Mouse (Mus musculus) forebrain, embryonic 15.5 days (tissue): ENCODE measurements around the gene Ezr. TPM values are rescaled to one million over a fixed set of nuclear protein-coding genes. Genes with fewer than 3 reads are reported as not detected.
"Not testable (repeated sequence)": the region's sequence is repeated elsewhere in the genome, so short reads cannot be mapped to it uniquely, and the experiment has no call there.

ENCODE experiments used
- ATAC-seq: fragments of 200-750 bp; cut with Nextera tagmentation; replicated peaks from 2 replicates; pipeline ENCODE4 v1.8.0; 2017; ENCODE audit warnings: mild to moderate bottlenecking, moderate TSS enrichment, moderate library complexity
- H3K27ac ChIP-seq: fragments of 300-500 bp; sonication (generic); replicated peaks from 2 replicates; pipeline ENCODE4 v1.5.1; 2015; ENCODE audit warnings: mild to moderate bottlenecking, inconsistent platforms
- H3K27me3 ChIP-seq: fragments of 300-500 bp; sonication (generic); 2 replicates; pipeline ENCODE4 v1.6.1; 2015; ENCODE audit warnings: inconsistent platforms
- H3K36me3 ChIP-seq: fragments of 300-500 bp; sonication (generic); 2 replicates; pipeline ENCODE4 v1.6.1; 2015; ENCODE audit warnings: mild to moderate bottlenecking, inconsistent platforms
- H3K4me1 ChIP-seq: fragments of 300-500 bp; sonication (generic); 2 replicates; pipeline ENCODE4 v1.6.1; 2015; ENCODE audit warnings: inconsistent platforms
- H3K4me2 ChIP-seq: fragments of 300-500 bp; sonication (generic); replicated peaks from 2 replicates; pipeline ENCODE4 v1.6.1; 2015; ENCODE audit warnings: mild to moderate bottlenecking, inconsistent platforms
- H3K4me3 ChIP-seq: fragments of 300-500 bp; sonication (generic); 2 replicates; pipeline ENCODE4 v1.5.1; 2015; ENCODE audit warnings: mild to moderate bottlenecking, inconsistent platforms
- H3K9ac ChIP-seq: fragments of 300-500 bp; sonication (generic); replicated peaks from 2 replicates; pipeline ENCODE4 v1.6.1; 2015; ENCODE audit warnings: mild to moderate bottlenecking, inconsistent platforms
- H3K9me3 ChIP-seq: fragments of 300-500 bp; sonication (generic); 2 replicates; pipeline ENCODE4 v1.6.1; 2016; ENCODE audit warnings: inconsistent platforms
- WGBS: fragments of 180-500 bp; shearing (Covaris S2); methylation state at CpG from one replicate; pipeline ENCODE4 v1.1.7; 2015; ENCODE audit warnings: mixed read lengths; 5-methylcytosine and 5-hydroxymethylcytosine counted together
- polyA plus RNA-seq: library from polyadenylated mRNA; unstranded; fragments of >200 nt; fragmentation: Nextera tagmentation; extraction: Ambion mirVana; gene quantifications from 2 replicates; pipeline ENCODE4 v1.2.1, GENCODE M21; 2015

The Ezr gene
- polyA plus RNA-seq, 1 experiment from 2014 or later, result 125 TPM

DNA sequence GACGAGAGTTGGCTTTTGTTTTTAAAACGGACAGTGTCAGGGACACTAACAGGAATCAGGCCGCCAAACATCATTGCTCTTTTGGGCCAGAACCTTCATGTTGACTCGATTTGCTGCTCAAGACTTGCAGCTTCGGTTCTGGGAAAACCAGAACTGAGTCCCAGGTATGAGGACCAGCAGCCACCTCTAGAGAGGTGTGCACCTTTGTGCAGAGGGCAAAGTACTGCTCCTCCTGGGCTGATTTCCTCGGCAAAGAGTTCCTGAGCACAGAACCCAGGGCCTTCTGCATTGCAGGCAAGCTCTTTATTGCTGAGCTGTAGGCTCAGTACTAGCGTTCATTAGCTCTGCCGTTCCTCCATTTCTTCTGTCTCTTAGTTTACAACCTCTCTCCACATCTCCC, 68.6 kb downstream of the Ezr start:
- WGBS, result 87% methylated on average over 8 of the region's 8 CpGs
- H3K9me3 ChIP-seq, H3K36me3 ChIP-seq, H3K27ac ChIP-seq, H3K4me3 ChIP-seq, H3K4me2 ChIP-seq, H3K9ac ChIP-seq, ATAC-seq, H3K27me3 ChIP-seq, H3K4me1 ChIP-seq: not testable (repeated sequence)

DNA sequence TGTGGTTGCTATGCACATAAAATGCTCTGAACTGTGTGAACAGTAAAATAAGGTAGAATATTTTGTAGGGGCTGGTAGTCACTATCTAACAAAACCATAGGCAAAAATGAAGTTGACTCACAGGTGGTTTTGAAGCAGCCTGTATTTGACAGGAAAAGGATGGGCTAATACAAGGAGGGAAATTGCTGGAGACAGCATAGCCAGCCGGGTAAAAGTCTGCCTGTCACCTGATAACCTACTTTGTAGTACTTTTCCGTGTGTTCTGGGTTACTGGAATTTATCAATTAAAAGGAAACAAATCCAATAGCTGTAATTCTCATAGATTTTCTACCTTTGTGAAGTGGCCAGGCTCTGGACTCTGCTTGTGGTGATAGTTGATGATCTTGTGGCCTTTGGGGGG, 69.1 kb downstream of the Ezr start:
- H3K9me3 ChIP-seq, H3K27ac ChIP-seq, H3K4me1 ChIP-seq, H3K27me3 ChIP-seq, H3K9ac ChIP-seq, H3K36me3 ChIP-seq, H3K4me3 ChIP-seq, ATAC-seq, H3K4me2 ChIP-seq: not testable (repeated sequence)
- 80% methylated on average over 2 of the region's 2 CpGs for WGBS

DNA sequence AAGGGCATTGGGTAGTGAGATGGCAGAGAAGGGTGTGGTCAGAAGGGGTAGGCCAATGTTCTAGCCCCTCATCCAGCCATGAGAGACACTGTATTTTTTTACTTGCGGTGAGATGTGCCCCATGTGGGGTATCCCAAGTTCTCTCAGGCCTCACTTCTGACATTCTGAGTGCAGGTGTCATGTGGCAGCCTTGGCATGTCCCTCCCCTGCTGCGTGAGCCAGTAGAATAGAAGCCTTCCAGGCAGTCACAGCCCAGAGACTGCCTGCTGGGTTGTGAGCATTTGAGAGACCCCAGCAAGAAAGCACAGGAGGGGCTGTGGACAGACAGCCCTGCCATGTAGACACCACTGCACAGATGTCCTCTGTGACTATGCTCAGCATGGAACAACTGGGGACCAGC, 74.4 kb downstream of the Ezr start:
- WGBS, result 83% methylated on average over 2 of the region's 2 CpGs
- not testable (repeated sequence) for H3K27me3 ChIP-seq, ATAC-seq, H3K9ac ChIP-seq, H3K36me3 ChIP-seq, H3K27ac ChIP-seq, H3K9me3 ChIP-seq, H3K4me1 ChIP-seq, H3K4me3 ChIP-seq, H3K4me2 ChIP-seq

DNA sequence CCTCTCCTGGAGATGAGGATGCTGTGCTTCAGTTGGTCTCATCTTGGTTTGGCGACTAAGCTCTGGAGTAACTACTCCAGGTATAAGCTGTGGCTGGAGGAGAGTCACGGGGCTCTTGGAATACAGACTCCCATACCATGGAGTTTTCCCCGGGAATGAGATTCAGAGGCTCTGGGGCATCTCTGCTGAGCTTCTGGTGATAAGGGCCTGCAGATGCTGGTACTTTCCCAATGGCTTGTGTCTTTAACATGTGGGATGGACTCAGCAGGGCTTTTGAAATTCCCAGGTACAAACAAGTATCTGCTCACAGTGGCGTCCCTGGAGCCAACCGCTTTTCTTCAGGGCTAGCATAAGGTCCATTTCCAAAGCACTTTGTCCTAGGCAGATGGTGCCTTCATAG, 75.2 kb downstream of the Ezr start:
- not testable (repeated sequence) for H3K4me1 ChIP-seq, H3K9ac ChIP-seq, H3K4me2 ChIP-seq, H3K36me3 ChIP-seq, H3K9me3 ChIP-seq, H3K27ac ChIP-seq, ATAC-seq, H3K27me3 ChIP-seq, H3K4me3 ChIP-seq
- 88% methylated on average over 5 of the region's 5 CpGs for WGBS

DNA sequence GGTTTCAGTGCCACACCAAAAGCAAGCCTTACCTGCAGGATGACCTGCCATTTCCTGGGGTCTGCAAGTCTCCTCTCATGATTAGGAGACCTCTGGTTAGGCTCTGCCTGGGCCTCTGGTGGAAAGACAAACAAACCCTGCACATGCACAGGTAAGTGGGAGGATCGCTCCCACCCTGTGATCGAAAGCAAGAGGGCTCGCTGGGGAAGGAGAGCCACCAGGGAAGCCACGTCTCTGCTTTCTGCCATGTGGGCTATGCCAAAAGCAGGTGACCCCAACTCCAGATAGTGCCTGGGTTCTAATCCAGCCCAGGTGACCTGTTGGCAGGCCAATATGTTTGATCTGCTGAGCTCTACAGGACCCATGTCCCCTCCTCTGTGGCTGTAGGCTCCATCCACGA, 76.1 kb downstream of the Ezr start:
- ATAC-seq, H3K9ac ChIP-seq, H3K9me3 ChIP-seq, H3K27ac ChIP-seq, H3K27me3 ChIP-seq, H3K4me3 ChIP-seq, H3K4me1 ChIP-seq, H3K36me3 ChIP-seq, H3K4me2 ChIP-seq: not testable (repeated sequence)
- 88% methylated on average over 5 of the region's 5 CpGs for WGBS

DNA sequence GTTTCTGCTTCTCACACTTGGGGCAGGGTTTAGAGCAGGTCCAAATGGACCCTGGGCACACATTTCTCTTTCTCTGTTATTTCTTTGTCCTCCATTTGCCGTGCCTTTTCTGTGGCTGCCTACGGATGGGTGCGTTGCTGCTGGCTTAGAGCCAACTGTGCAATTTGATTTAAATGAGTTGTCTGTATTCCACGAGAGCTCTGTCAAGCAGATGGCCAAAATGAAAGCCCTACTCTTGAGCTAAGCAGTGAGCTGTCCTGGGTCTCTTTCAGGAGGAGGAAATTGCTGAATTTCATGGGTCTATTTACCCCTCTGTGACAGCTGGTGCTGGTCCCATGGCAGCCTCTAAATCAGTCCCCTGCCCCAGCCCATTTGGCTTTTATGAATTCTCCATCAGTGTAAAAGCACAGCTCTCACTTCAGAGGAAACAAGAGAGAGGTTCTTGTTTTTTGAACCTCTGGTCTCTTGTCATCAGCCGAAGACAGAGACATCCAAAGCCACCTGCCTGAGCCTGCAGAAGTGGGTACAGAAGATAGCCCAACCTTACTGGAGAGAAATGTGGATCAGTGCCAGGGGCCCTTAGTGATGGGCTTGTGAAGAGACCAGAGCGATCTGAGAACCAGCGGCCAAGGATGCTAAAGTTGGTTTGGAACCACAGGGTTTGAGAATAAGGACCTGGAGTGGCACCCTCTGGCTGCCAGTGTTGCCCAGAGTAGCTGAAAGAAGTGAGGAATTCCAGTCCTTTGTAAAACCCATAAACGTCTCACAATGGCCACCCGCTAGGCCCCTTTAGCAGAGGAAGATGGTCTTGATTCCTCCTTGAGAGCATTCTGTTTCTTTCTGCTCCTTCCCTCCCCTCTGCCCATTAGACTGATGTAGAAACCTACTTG, 79.0 kb downstream of the Ezr start:
- peak; percentile 93 for ATAC-seq
- 28% methylated on average over 9 of the region's 9 CpGs for WGBS
- not testable (repeated sequence) for H3K9me3 ChIP-seq, H3K27me3 ChIP-seq, H3K9ac ChIP-seq, H3K4me2 ChIP-seq, H3K4me1 ChIP-seq, H3K4me3 ChIP-seq, H3K36me3 ChIP-seq
- H3K27ac ChIP-seq, result peak overlapping the region; percentile 81

DNA sequence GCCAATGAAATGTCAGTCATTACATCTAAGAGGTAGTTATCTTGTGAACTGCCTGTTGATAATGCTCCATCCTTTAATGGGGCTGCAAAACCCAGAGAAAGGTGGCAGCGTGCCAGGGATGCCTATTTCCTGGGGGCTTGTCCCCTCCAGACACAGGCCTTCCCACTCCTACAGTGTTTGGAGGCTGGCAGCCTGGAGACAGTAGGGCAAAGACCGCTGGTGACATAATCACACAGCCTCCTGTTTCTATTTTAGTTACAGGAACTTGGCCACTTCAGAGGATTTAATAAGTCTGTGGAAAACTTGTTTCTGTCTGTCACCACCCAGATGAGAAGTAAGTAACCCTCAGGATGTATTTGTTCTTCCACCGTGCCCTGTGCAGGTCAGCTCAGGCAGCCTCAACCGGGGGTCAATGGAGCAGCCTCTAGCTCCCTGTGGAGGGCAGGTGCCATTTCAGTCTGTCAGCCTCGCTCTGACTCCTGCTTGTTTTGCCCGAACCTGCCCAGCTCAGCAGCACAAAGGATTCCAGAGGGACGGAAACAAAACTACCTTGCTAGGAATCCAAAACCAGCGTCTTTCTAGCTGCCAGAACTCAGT, 79.9 kb downstream of the Ezr start:
- H3K4me2 ChIP-seq, H3K27ac ChIP-seq, H3K4me3 ChIP-seq, H3K9ac ChIP-seq, H3K27me3 ChIP-seq, H3K36me3 ChIP-seq, H3K4me1 ChIP-seq, H3K9me3 ChIP-seq: not testable (repeated sequence)
- 27% methylated on average over 2 of the region's 8 CpGs for WGBS
- ATAC-seq, result peak; percentile 55

DNA sequence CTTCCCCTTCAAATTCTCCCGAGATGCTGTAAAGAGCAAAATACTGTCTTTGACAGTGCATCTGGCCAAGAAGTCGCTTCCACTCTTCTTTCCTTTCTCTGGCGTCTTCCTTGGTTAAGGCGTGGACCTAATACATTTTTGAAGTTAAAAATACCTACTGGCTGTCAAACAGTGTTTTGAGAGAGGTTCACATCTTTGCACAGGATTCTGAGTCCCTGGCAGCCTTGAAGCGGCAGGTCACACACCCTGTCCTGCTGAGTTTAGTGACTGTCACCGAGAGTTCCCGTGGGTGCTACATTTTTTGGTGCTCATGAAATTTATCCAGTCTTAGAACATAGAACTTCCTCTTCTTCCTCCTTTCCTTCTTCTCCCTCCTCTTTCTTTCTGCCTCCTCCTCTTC, 82.5 kb downstream of the Ezr start:
- not testable (repeated sequence) for H3K4me3 ChIP-seq, ATAC-seq, H3K36me3 ChIP-seq, H3K4me2 ChIP-seq, H3K9ac ChIP-seq, H3K4me1 ChIP-seq, H3K27me3 ChIP-seq, H3K27ac ChIP-seq, H3K9me3 ChIP-seq
- WGBS, result 79% methylated on average over 4 of the region's 7 CpGs

DNA sequence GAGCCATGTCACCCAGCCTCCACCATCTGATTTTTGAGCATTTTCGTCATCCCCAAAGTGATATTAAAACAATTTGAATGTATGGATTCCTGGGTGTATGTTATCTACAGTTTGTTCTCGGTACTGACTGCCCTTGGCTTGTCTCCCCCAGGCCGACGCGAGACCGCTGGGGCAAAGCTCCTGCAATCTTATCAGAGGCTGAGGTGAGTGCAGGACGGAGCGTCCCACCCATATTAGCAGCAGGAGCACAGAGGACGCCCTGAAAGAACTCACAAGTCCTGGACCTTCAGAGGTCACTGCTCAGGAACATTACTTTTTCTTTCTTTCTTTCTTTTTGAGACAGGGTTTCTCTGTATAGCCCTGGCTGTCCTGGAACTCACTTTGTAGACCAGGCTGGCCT, 83.1 kb downstream of the Ezr start:
- ATAC-seq, H3K27me3 ChIP-seq, H3K36me3 ChIP-seq, H3K4me2 ChIP-seq, H3K27ac ChIP-seq, H3K4me3 ChIP-seq, H3K9me3 ChIP-seq, H3K4me1 ChIP-seq, H3K9ac ChIP-seq: not testable (repeated sequence)
- 95% methylated on average over 9 of the region's 9 CpGs for WGBS

DNA sequence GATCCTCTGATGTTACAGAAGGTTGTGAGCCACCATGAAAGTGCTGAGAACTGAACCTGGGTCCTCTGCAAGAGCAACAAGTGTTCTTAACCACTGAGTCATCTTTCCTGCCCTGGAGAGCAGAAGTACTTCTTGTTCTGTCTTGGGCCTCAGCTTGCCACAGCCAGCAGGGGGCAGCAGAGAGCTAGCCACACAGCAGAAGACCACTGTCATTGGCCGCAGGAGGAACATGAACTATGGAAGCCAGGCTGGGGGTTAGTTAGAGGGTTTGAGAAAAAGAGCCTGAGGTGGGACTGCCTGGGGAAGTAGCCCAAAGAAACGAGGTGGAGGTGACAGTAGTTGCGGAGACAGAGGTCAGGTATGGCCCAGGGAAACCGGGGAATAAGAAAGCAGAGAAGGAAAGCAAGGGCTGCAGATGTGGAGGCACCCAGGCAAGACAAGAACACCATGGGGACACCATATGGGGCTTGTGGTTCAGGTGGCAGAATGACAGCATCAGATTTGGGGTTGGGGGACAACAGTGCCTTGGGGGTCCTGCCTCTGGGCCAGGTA, 85.3 kb downstream of the Ezr start:
- not testable (repeated sequence) for H3K27me3 ChIP-seq, H3K36me3 ChIP-seq, H3K27ac ChIP-seq, H3K9me3 ChIP-seq, H3K9ac ChIP-seq, H3K4me1 ChIP-seq, H3K4me3 ChIP-seq, H3K4me2 ChIP-seq
- 21% methylated on average over 4 of the region's 4 CpGs for WGBS
- peak; percentile 74 for ATAC-seq

DNA sequence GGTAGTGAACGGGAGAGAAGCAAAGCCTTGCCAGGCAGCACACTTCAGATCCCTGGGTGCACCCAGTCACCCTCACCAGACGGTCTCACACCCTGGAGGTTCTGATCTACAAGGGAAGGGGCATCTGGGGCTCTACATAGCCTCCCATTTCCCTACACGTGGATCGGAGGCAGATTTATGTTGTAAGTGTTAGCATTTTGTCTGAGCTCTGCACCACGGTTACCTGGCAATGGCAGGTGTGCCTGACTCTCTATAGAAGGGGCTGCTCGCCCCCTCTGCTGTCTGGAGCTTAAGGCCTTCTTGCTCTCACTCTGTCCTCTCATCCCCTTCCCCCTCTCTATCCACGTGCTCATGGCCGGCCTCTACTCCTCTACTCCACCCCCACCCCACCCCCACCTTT, 86.1 kb downstream of the Ezr start:
- ATAC-seq, result not testable (repeated sequence)

DNA sequence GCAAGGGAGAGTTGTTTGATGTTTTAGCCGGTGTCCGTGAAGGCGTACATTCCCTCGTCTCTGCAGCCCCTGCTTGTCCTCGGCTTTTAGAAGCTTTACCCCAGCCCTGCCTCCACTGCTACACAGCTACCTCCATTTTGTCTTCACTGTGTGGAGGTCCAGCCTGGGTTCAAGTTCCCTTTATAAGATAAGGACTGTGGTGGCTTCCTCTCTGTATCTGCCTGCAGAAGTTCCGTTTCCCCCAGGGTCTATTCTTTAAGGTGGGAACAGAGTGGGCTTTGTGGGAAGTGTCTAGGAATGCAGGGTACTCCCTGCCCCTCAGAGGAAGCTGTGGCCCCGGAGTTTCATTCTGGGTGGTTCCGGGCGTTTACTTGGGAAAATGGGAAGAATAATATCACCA, 86.9 kb downstream of the Ezr start:
- H3K4me3 ChIP-seq, H3K36me3 ChIP-seq, H3K9me3 ChIP-seq, H3K27ac ChIP-seq, H3K27me3 ChIP-seq, H3K9ac ChIP-seq, H3K4me1 ChIP-seq, ATAC-seq, H3K4me2 ChIP-seq: not testable (repeated sequence)
- 82% methylated on average over 9 of the region's 9 CpGs for WGBS

More for the DNA sequence above, 86.1 kb downstream of the Ezr start:
- not testable (repeated sequence) for H3K9me3 ChIP-seq, H3K4me1 ChIP-seq, H3K27me3 ChIP-seq, H3K9ac ChIP-seq, H3K27ac ChIP-seq, H3K4me2 ChIP-seq, H3K36me3 ChIP-seq, H3K4me3 ChIP-seq
- WGBS, result 61% methylated on average over 8 of the region's 8 CpGs

DNA sequence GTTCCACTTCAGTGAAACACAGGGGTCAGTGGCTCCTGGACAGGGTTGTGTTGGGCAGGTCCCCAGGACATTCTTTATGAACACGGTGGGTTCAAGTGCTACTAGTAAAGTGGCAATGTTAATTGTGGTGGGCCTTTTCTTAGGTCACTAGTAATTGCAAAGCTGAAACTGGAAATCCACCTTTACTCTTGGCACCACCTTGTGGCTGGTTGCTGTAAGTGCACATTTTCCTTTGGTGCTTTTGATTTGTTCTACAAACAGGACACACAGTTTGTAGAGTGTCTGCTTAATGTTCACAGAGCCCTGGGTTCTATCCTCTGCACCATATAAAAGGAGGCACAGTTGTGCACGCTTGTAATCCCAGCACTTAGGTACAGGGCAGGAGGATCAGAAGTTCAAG, 91.0 kb downstream of the Ezr start:
- not testable (repeated sequence) for ATAC-seq, H3K4me2 ChIP-seq, H3K9ac ChIP-seq, H3K27me3 ChIP-seq, H3K27ac ChIP-seq, H3K4me3 ChIP-seq, H3K9me3 ChIP-seq, H3K36me3 ChIP-seq, H3K4me1 ChIP-seq
- 9% methylated on average over 2 of the region's 2 CpGs for WGBS
